Mouse (Mus musculus): Measurements from ENCODE around the gene Meaf6.
A peak's percentile ranks its signal among the peaks of the same experiment; 100 is the strongest.

Meaf6 gene

DNA sequence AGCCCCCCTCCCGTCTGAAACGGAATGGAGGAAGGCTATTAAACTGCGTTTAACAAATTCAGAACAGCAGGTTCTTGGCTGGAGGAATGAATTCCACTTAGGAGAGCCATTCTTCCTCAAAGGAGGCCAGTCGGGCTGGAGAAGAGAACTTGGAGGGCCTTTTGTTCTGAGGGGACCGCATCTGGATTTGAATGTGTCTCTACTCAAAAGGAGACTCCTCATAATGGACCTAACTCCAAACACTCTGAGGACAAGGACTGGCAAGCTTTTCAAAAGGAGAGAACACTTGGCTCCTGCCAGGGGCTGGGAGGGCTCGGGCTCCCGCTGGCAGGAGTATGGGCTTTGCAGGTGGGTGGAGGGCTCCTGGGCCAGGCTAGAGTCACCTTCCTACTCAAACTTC is 59.7 kb downstream of the Meaf6 start:
- no peak for DNase-seq

- DNase-seq = no peak
Observed at GRCm38 (mm10) chr4:125145213-125145612, 60.3 kb downstream of the Meaf6 start.

DNA sequence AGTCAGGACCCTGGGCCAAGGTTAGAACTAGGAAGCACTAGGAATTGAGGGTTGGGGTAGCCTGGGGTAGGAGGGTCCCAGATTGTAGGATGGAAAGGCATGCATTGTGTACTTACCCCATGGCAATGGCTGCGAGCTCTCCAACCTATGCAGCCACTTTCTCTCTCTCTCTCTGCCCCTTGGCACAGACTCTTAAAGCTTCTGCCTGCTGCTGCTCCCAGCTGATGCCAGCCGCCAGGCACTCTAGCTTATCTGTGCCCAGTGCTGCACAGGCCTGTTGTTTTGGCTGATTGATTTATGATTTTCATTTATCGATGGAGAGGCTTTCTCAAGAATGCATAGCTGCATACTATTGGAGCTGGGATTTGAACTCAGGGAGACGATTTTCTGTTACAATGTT is 63.0 kb downstream of the Meaf6 start:
- no peak for DNase-seq

GRCm38 (mm10) chr4:125149460-125149859 is 64.5 kb downstream of the Meaf6 start:
- DNase-seq = peak; percentile 35

DNA sequence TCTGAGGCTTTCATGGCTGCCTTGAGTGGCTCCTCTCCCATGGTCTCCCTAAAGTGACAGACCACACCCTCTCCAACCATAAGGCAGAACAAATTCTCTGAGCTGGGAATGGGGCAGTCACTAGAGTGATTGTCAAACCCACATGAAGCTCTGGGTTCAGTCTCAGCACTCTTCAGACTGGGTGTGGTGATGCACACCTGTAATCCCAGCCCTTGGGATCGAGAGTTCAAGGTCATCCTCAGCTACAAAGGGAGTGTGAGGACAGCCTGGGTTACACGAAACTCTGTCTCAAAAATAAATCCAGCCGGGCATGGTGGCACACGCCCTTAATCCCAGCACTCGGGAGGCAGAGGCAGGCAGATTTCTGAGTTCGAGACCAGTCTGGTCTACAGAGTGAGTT is 67.5 kb downstream of the Meaf6 start:
- no peak for DNase-seq

- DNase-seq = no peak
Observed at GRCm38 (mm10) chr4:125153659-125154241, 68.8 kb downstream of the Meaf6 start.

GRCm38 (mm10) chr4:125155646-125156045 is 70.7 kb downstream of the Meaf6 start:
- DNase-seq = no peak

DNA sequence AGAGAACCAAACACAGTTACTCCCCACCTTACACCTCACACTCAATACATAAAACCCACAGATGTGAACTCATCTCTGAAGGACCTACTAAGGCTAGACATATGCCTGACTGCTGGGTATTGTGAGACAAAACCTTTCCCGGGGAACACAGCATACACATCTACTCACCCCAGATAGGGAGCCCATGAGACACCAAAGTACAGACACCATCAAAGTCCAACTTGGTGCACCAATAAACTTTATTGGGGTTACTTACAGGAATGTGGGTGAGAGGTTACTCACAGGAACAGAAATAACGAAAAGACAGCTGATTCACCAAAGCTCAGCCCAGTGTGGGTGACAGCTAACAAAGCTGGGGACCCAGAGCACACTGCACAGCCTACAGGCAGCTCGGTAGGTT is 72.4 kb downstream of the Meaf6 start:
- no peak for DNase-seq

- no peak for DNase-seq
Observed at GRCm38 (mm10) chr4:125158081-125158480, 73.1 kb downstream of the Meaf6 start.

DNA sequence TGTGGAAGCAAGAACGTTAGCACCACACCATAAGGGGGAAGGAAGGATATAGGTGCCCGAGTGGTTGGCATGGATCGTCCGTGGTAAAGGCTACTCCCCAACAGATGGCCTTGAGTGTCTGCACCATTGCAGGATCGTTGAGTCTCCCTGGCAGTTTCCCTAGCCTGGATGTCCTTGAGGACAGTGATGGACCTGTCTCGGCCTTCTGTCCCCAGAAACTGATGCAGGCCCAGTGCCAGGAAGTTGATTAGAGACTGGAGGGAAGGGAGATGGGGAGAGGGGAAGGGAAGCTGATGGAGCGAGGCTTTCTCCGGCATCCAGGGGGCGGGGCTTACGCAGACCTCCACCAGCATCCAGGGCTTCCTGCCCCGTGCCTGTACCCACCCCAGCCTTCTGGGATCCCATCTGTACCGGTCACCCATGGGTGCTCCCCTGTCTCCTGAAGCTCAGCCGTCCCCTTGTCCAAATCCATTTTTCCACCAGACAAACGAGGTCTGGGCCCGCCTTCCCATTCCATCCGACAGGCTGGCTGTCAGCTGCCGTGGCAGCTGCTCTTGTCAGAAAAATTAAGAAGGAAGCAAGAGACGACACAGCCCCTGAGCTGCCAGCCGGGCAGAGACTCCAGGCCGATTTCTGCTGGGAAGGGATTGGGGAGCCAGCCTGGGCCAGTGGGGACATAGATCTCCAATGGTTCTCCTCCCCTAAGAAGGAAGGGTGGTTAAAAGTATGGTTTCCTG is 73.8 kb downstream of the Meaf6 start:
- DNase-seq = no peak

- DNase-seq = peak; percentile 93
Observed at GRCm38 (mm10) chr4:125160320-125160950, 75.5 kb downstream of the Meaf6 start.

- DNase-seq = no peak
Observed at GRCm38 (mm10) chr4:125160951-125161331, 76.0 kb downstream of the Meaf6 start.

- DNase-seq = no peak
Observed at GRCm38 (mm10) chr4:125161392-125161791, 76.5 kb downstream of the Meaf6 start.

GRCm38 (mm10) chr4:125162701-125163100 is 77.8 kb downstream of the Meaf6 start:
- no peak for DNase-seq

Measured in kidney, postnatal 10 days (tissue).